Mouse (Mus musculus): Measurements from ENCODE around the gene Psmf1. TPM values are rescaled to one million over a fixed set of nuclear protein-coding genes. Genes with fewer than 3 reads are reported as not detected.

Gene Psmf1
- polyA plus RNA-seq, 1 experiment from 2014 or later, result 45.8 TPM

GRCm38 (mm10) chr2:151742084-151742483, 1.9 kb downstream of the Psmf1 start:
- 95% methylated on average over 1 of the region's 1 CpGs for WGBS
- H3K27me3 ChIP-seq (ENCODE audit: control insufficient read depth, insufficient read depth, low read length), result no peaks in the 10 kb centered on the region
- no peak overlapping the region for H3K4me2 ChIP-seq (ENCODE audit: low read depth, low read length)
- H3K9ac ChIP-seq (replicated peaks; ENCODE audit: low read length), result no peak overlapping the region
- ATAC-seq (replicated peaks; ENCODE audit: insufficient number of reproducible peaks, low FRiP score, low TSS enrichment, low read depth) (no peak), DNase-seq (ENCODE audit: low spot score) (no peak)
- H3K4me1 ChIP-seq (ENCODE audit: control insufficient read depth, insufficient read depth, low read length), result no peaks in the 10 kb centered on the region; the same call in 1 of the 2 replicates
- H3K9me3 ChIP-seq (replicated peaks; ENCODE audit: control insufficient read depth, low read length), result no peaks in the 10 kb centered on the region
- no peaks in the 10 kb centered on the region for H3K36me3 ChIP-seq (replicated peaks; ENCODE audit: control insufficient read depth, insufficient read depth, low read depth, low read length)
- H3K27ac ChIP-seq (replicated peaks; ENCODE audit: low read depth, low read length), result no peak overlapping the region
- no peak overlapping the region for H3K4me3 ChIP-seq (ENCODE audit: low read depth, low read length)

DNA sequence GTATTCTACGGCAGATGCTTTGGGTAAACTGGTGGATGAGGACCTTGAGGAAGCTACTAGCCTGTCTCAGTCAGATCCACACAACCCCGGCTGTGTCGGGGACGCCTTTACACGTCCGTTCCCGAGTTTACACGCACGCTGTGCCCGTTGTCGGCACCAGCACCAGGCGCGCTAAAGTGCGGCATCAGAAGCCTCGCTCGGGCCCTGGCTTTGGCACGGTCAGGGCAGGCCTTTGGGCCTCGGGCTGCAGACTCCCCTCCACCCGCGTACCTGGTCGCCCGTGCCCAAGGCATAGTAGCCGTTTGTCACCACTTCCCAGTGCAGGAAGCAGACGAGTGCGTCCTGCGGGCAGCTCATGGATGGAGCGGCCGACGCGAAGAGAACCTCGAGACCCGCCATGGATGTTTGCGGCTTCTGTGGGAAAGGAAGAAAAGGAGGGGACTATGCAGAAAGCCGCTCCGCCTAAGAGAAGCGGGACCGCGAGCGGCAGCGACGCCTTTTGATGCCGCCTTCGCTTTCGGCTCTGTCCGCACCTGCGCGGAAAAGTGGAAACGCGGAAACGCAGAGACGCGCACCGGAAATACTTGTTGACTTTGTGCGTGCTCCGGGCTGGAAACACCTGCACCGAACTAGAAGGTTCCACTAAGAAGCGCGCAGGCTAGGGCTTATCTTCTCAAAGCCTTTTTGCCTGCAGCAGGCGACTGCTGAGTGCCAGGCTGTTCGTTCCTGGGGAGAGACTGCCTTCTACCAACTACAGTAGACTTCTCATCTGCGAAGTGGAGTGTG, 3.1 kb downstream of the Psmf1 start:
- H3K27ac ChIP-seq (replicated peaks; ENCODE audit: low read depth, low read length), result 0 out of 2 replicates have a peak overlapping the region, but pooled peaks have one; percentile 11
- no peaks in the 10 kb centered on the region for H3K9me3 ChIP-seq (replicated peaks; ENCODE audit: control insufficient read depth, low read length)
- H3K9ac ChIP-seq (replicated peaks; ENCODE audit: low read length), result peak overlapping the region; percentile 87
- peak overlapping the region; percentile 63 for H3K4me3 ChIP-seq (ENCODE audit: low read depth, low read length)
- no peaks in the 10 kb centered on the region; the same call in 1 of the 2 replicates for H3K4me1 ChIP-seq (ENCODE audit: control insufficient read depth, insufficient read depth, low read length)
- H3K27me3 ChIP-seq (ENCODE audit: control insufficient read depth, insufficient read depth, low read length), result no peaks in the 10 kb centered on the region
- peak overlapping the region; percentile 77 for H3K4me2 ChIP-seq (ENCODE audit: low read depth, low read length)
- under 1% methylated on average over 61 of the region's 61 CpGs for WGBS
- H3K36me3 ChIP-seq (replicated peaks; ENCODE audit: control insufficient read depth, insufficient read depth, low read depth, low read length), result no peaks in the 10 kb centered on the region
- DNase-seq (ENCODE audit: low spot score) (peak; percentile 89), ATAC-seq (replicated peaks; ENCODE audit: insufficient number of reproducible peaks, low FRiP score, low TSS enrichment, low read depth) (peak; percentile 74)

- Histone ChIP-seq H3K27ac (replicated peaks; ENCODE audit: low read depth, low read length) (no peak overlapping the region), H3K36me3 (replicated peaks; ENCODE audit: control insufficient read depth, insufficient read depth, low read depth, low read length) (no peaks in the 10 kb centered on the region), H3K9me3 (replicated peaks; ENCODE audit: control insufficient read depth, low read length) (no peaks in the 10 kb centered on the region), H3K4me2 (ENCODE audit: low read depth, low read length) (no peak overlapping the region), H3K9ac (replicated peaks; ENCODE audit: low read length) (no peak overlapping the region), H3K4me3 (ENCODE audit: low read depth, low read length) (no peak overlapping the region), H3K4me1 (ENCODE audit: control insufficient read depth, insufficient read depth, low read length) (no peaks in the 10 kb centered on the region; the same call in 1 of the 2 replicates), H3K27me3 (ENCODE audit: control insufficient read depth, insufficient read depth, low read length) (no peaks in the 10 kb centered on the region)
- DNase-seq (ENCODE audit: low spot score) (no peak), ATAC-seq (replicated peaks; ENCODE audit: insufficient number of reproducible peaks, low FRiP score, low TSS enrichment, low read depth) (no peak)
- 83% methylated on average over 7 of the region's 7 CpGs for WGBS
These were observed 4.5 kb downstream of the Psmf1 start for GRCm38 (mm10) chr2:151739505-151739904.

- Histone ChIP-seq H3K4me1 (ENCODE audit: control insufficient read depth, insufficient read depth, low read length) (no peaks in the 10 kb centered on the region; the same call in 1 of the 2 replicates), H3K9ac (replicated peaks; ENCODE audit: low read length) (no peak overlapping the region), H3K9me3 (replicated peaks; ENCODE audit: control insufficient read depth, low read length) (no peaks in the 10 kb centered on the region), H3K27me3 (ENCODE audit: control insufficient read depth, insufficient read depth, low read length) (no peaks in the 10 kb centered on the region), H3K36me3 (replicated peaks; ENCODE audit: control insufficient read depth, insufficient read depth, low read depth, low read length) (no peaks in the 10 kb centered on the region), H3K4me2 (ENCODE audit: low read depth, low read length) (no peak overlapping the region), H3K27ac (replicated peaks; ENCODE audit: low read depth, low read length) (no peak overlapping the region), H3K4me3 (ENCODE audit: low read depth, low read length) (no peak overlapping the region)
- no peak for ATAC-seq (replicated peaks; ENCODE audit: insufficient number of reproducible peaks, low FRiP score, low TSS enrichment, low read depth)
- DNase-seq (ENCODE audit: low spot score), result no peak
- WGBS, result 85% methylated on average over 3 of the region's 3 CpGs
These were observed 4.9 kb downstream of the Psmf1 start for GRCm38 (mm10) chr2:151739081-151739480.

GRCm38 (mm10) chr2:151738460-151738859, 5.5 kb downstream of the Psmf1 start:
- Histone ChIP-seq H3K27ac (replicated peaks; ENCODE audit: low read depth, low read length) (no peak overlapping the region), H3K36me3 (replicated peaks; ENCODE audit: control insufficient read depth, insufficient read depth, low read depth, low read length) (no peaks in the 10 kb centered on the region), H3K9me3 (replicated peaks; ENCODE audit: control insufficient read depth, low read length) (no peaks in the 10 kb centered on the region), H3K4me3 (ENCODE audit: low read depth, low read length) (no peak overlapping the region), H3K27me3 (ENCODE audit: control insufficient read depth, insufficient read depth, low read length) (no peaks in the 10 kb centered on the region), H3K4me2 (ENCODE audit: low read depth, low read length) (no peak overlapping the region), H3K9ac (replicated peaks; ENCODE audit: low read length) (no peak overlapping the region), H3K4me1 (ENCODE audit: control insufficient read depth, insufficient read depth, low read length) (no peaks in the 10 kb centered on the region; the same call in 1 of the 2 replicates)
- no peak for ATAC-seq (replicated peaks; ENCODE audit: insufficient number of reproducible peaks, low FRiP score, low TSS enrichment, low read depth)
- no peak for DNase-seq (ENCODE audit: low spot score)
- WGBS, result 83% methylated on average over 4 of the region's 4 CpGs

- Histone ChIP-seq H3K27ac (replicated peaks; ENCODE audit: low read depth, low read length) (no peak overlapping the region), H3K27me3 (ENCODE audit: control insufficient read depth, insufficient read depth, low read length) (no peaks in the 10 kb centered on the region), H3K9me3 (replicated peaks; ENCODE audit: control insufficient read depth, low read length) (no peaks in the 10 kb centered on the region), H3K36me3 (replicated peaks; ENCODE audit: control insufficient read depth, insufficient read depth, low read depth, low read length) (no peaks in the 10 kb centered on the region), H3K4me2 (ENCODE audit: low read depth, low read length) (no peak overlapping the region), H3K9ac (replicated peaks; ENCODE audit: low read length) (no peak overlapping the region), H3K4me1 (ENCODE audit: control insufficient read depth, insufficient read depth, low read length) (no peaks in the 10 kb centered on the region; the same call in 1 of the 2 replicates), H3K4me3 (ENCODE audit: low read depth, low read length) (no peak overlapping the region)
- ATAC-seq (replicated peaks; ENCODE audit: insufficient number of reproducible peaks, low FRiP score, low TSS enrichment, low read depth) (no peak), DNase-seq (ENCODE audit: low spot score) (no peak)
- WGBS, result 94% methylated on average over 6 of the region's 6 CpGs
These were observed 8.6 kb downstream of the Psmf1 start for GRCm38 (mm10) chr2:151735422-151735821.

DNA sequence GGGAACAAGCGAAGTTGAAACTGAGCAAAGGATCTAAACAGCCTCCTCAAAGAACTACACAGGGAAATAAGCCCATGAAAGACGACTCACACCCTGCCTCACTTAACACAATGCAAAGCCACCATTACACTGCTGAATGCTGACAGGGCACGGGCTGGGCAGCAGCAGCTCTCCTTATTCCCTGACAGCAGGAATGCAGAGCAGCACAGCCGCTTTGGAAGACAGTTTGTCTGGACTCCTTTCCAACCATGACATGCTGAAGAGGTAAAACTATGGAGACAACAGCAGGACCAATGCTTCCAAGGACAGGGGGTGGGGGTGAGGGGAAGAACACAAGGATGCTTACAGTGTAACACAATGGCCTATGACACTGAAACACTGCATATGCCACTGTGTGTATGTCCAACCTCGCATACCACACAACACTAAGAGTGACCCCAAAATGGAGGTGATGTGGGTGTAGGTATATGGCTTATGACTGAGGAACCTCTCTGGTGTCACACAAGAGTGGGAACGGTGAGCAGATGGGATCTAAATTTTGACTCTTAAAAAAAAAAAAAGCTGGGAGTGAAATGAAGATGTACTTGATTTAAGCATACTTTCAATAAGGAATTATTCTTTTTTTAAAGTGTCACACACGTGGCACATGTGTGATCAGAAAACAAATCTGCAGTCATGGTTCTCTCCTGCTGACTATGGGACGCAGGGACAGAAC, 10.7 kb downstream of the Psmf1 start:
- no peak for DNase-seq (ENCODE audit: low spot score)

GRCm38 (mm10) chr2:151724094-151724493, 19.9 kb downstream of the Psmf1 start:
- H3K27me3 ChIP-seq (ENCODE audit: control insufficient read depth, insufficient read depth, low read length), result no peaks in the 10 kb centered on the region
- no peak overlapping the region for H3K27ac ChIP-seq (replicated peaks; ENCODE audit: low read depth, low read length)
- DNase-seq (ENCODE audit: low spot score) (no peak), ATAC-seq (replicated peaks; ENCODE audit: insufficient number of reproducible peaks, low FRiP score, low TSS enrichment, low read depth) (no peak)
- H3K4me2 ChIP-seq (ENCODE audit: low read depth, low read length), result no peak overlapping the region
- WGBS, result 92% methylated on average over 2 of the region's 2 CpGs
- H3K4me3 ChIP-seq (ENCODE audit: low read depth, low read length), result no peak overlapping the region
- H3K36me3 ChIP-seq (replicated peaks; ENCODE audit: control insufficient read depth, insufficient read depth, low read depth, low read length), result peaks cover under 1% of the 10 kb centered on the region
- H3K9me3 ChIP-seq (replicated peaks; ENCODE audit: control insufficient read depth, low read length), result no peaks in the 10 kb centered on the region
- no peaks in the 10 kb centered on the region for H3K4me1 ChIP-seq (ENCODE audit: control insufficient read depth, insufficient read depth, low read length)
- no peak overlapping the region for H3K9ac ChIP-seq (replicated peaks; ENCODE audit: low read length)

More for the DNA sequence above, 10.7 kb downstream of the Psmf1 start:
- Histone ChIP-seq H3K4me2 (ENCODE audit: low read depth, low read length) (no peak overlapping the region), H3K36me3 (replicated peaks; ENCODE audit: control insufficient read depth, insufficient read depth, low read depth, low read length) (peaks cover 3% of the 10 kb centered on the region; the same call in 1 of the 2 replicates), H3K27me3 (ENCODE audit: control insufficient read depth, insufficient read depth, low read length) (no peaks in the 10 kb centered on the region), H3K4me3 (ENCODE audit: low read depth, low read length) (no peak overlapping the region), H3K4me1 (ENCODE audit: control insufficient read depth, insufficient read depth, low read length) (no peaks in the 10 kb centered on the region), H3K27ac (replicated peaks; ENCODE audit: low read depth, low read length) (no peak overlapping the region), H3K9me3 (replicated peaks; ENCODE audit: control insufficient read depth, low read length) (no peaks in the 10 kb centered on the region), H3K9ac (replicated peaks; ENCODE audit: low read length) (no peak overlapping the region)
- no peak for ATAC-seq (replicated peaks; ENCODE audit: insufficient number of reproducible peaks, low FRiP score, low TSS enrichment, low read depth)
- WGBS, result 88% methylated on average over 8 of the region's 8 CpGs
